Mouse (Mus musculus) cerebellum, postnatal 14 days (tissue): Measurements from ENCODE around the gene E130116L18Rik.
"Not testable (repeated sequence)": the region's sequence is repeated elsewhere in the genome, so short reads cannot be mapped to it uniquely, and the experiment has no call there.

Experiments used
- DNase-seq, 2 experiments: peaks; one replicate each; pipeline ENCODE4 v3.0.0; 2021; ENCODE audit warnings: mixed read lengths in 2 of 2

The E130116L18Rik gene

DNA sequence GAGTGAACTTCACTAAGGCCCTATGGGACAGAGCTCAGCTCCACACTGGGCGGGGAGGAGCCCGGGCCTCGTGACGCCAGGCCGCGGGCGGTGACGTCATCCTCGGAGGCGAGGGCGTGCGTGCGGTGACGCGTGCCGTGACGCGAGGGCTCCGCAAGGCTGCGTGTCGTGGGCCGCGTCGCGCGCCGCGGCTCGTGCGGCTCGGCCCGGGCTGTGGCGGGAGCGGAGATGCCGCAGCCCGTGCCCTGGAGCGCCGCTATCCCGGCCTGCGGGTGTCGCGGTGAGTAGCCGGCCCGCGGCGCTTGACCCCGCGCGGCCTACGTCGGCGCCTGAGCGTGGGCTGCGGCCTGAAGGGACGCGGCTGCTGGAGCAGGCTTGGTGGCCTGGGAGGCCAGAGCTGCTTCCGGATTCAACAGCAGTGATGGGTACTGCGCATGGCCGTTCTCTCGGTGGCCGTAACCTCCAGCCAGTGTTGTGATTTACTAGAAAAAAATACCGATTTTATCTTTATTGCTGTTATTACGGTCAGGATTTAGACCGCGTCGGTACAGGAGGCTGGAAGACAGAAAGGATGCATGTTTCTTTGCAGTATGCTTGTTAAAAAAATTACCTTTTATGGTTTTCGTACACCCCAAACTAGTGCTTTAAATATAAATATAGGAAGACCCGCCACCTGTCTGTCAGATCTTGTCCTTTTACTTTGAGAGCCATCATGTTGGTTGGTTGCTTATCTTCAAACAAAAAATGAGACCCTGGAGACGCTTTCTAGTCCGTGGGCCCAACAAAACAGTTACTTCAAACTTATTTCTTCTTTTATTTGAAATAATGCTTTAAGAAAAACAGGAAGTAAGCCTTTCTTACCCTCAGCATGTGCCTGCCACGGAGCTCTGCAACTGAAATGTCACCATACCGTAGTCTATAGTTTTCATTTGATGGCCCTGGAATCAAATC is at the start of gene E130116L18Rik:
E130116L18Rik (minus strand) TSS at position 402 of the 951 bp plus-strand sequence.
- peak; percentile 96 to 97 for DNase-seq

DNA sequence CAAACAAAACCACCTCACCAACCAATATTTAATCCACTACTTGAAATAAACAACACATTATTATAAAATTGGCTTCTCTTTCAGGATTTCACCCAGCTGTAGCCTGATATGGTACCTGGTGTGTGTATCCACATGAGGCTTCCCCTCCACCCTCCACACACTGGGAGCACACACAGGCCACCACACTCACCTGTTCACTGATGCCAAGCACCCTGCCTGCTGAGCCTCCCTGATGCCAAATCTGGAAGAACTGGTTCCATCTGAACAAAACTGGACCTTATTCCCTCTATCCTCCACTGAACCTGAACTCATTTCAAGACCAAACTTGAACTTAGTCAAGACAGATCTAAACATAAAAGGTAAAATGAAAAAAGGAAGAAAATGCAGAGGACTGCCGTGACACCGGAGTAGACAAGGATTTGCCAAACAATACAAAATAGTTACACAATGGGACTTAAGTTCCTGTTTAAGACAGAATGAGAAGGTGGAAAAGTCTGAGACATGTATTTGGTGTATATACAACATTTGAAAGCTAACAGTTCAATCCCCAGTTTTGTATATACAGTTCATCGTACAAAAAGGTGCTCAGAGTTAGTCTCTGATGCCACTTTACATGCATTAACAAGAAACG is 45.4 kb upstream of the E130116L18Rik start:
- no peak for DNase-seq

GRCm38 (mm10) chr5:25262266-25262665 is 39.3 kb upstream of the E130116L18Rik start:
- no peak for DNase-seq

GRCm38 (mm10) chr5:25261452-25261851 is 38.5 kb upstream of the E130116L18Rik start:
- no peak for DNase-seq

GRCm38 (mm10) chr5:25256686-25257085 is 33.7 kb upstream of the E130116L18Rik start:
- no peak for DNase-seq

DNA sequence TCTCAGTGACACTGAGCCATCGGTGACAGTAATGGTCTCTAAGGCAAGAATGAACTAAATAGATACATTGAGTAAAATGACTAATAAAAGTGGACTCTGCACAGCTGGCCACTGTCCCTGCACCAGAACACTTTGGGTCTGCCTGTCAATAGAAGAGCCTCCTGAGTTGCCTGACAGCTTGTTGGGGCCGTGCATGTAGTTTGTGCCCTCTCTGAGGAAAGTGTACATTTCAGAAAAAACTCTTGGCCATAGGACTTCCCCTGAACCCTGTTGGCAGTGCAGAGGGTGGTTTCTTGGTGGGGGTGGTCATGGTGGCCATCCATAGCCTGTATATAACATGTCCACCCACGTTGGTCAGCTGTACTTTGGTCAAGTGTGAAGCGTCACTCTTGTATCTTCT is 31.5 kb upstream of the E130116L18Rik start:
- DNase-seq = no peak

DNA sequence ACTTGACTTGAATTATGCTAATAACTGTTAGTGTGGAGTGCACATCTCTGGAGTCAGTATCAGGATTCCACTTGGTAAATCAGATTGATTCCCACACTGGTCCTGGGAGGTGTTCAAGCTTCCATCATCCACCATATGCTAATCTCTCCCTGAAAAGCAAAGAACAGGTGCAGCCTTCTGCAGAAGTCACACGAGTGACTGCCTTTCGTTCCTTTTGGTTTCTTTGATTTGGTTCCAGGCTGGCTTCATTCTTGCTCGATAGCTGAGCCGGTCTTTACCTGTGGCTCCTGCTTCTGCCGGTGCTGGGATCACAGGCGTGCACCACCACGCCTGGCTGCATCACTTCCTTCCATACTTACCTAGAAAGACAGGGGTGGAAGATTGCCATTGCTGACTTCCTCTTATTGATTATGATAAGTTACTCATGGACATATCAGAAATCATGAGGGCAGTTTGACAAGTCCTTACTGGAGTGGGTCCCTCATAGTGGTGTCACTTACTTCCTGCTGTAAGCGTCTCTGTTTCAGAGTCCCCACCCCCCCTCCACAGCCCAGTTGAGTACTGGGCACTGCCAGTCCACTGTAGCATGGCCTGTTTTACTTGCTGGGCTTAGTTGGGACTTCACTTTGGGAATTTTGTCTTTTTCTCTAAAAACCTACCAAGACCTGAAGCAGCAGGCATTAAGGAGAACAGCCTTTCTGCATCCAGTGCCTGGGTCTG is 30.0 kb upstream of the E130116L18Rik start:
- DNase-seq = no peak

GRCm38 (mm10) chr5:25252423-25252822 is 29.5 kb upstream of the E130116L18Rik start:
- DNase-seq = no peak

DNA sequence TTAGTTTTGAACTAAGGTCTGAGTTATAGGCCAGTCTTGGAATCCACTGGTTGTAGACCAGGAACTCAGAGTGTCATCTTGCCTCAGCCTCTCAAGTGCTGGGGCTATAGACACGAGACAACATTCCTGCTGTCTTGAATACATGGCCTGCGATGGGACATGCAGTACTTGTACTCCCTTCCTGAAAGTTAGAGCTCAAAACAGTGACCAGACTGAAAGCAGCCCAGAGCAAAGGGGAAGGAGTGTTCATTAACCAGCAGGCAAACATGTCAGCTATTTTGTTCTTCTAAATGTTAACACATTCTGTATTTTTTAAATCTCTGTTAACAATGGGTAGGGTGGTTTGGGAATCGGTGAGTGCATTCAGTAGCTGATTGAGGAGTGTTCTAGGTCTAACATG is 24.1 kb upstream of the E130116L18Rik start:
- DNase-seq = no peak

- no peak for DNase-seq
Measured at GRCm38 (mm10) chr5:25246473-25246865, 23.5 kb upstream of the E130116L18Rik start.

- no peak for DNase-seq
Measured at GRCm38 (mm10) chr5:25245806-25246472, 23.0 kb upstream of the E130116L18Rik start.

DNA sequence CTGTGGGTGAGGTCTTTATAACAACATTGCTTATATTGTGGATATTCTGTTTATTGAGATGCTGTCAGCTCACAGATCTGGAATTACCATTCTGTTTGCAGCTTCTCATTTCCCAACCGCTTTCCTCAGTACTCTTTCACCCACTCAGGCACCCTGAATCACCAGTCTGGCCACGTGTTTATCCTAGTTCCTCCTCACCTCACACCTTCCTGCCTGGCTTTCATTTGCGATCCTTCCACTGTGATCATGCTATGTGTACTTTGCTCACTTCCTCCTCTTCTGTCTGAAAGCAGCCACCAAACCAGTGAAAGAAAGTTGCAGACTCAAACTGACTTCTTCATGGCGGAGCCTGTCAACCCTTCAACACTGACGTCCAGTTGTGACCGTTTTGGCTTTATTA is 20.1 kb upstream of the E130116L18Rik start:
- DNase-seq = no peak

GRCm38 (mm10) chr5:25224377-25224776 is 1.4 kb upstream of the E130116L18Rik start:
- not testable (repeated sequence) for DNase-seq

DNA sequence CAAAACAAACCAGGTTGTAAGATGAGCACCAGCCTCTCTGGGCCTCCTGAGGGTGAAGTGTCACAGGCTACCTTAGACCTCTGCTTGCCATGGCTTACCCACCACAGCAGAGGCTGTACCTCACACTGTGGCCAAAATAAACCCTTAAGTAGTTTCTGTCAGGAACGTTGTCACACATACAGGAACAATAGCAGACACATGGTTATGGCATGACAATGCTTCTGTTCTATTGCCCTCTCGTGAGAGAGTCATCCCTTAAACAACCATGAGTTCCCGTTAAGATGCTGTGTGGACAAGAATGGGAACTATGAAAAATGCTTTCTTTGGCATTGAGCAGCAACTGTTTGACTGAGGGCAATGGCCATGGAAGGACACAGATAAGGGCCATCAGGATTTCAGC is 1.3 kb downstream of the E130116L18Rik start, which contains the start of gene Galnt11:
Galnt11 (plus strand) TSS at position 301 of the 400 bp plus-strand sequence.
- no peak for DNase-seq

- peak; percentile 37 to 51 for DNase-seq
Measured at GRCm38 (mm10) chr5:25215006-25215405, 7.9 kb downstream of the E130116L18Rik start.

DNA sequence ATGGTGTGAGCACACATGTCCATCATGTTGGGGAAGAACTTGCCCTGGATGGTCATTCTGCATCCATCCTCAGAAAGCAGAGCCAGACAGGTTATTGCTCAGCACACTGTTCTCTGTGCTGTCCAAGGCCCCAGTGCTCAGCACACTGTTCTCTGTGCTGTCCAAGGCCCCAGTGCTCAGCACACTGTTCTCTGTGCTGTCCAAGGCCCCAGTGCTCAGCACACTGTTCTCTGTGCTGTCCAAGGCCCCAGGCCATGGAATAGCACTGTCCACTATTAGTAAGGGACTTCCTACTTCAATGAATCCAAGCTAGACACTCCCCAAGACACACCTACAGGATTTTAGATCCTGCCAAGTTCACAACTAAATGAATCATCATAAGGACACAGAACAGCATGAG is 9.7 kb downstream of the E130116L18Rik start:
- not testable (repeated sequence) for DNase-seq

- DNase-seq = no peak
Measured at GRCm38 (mm10) chr5:25211872-25212271, 11.1 kb downstream of the E130116L18Rik start.

DNA sequence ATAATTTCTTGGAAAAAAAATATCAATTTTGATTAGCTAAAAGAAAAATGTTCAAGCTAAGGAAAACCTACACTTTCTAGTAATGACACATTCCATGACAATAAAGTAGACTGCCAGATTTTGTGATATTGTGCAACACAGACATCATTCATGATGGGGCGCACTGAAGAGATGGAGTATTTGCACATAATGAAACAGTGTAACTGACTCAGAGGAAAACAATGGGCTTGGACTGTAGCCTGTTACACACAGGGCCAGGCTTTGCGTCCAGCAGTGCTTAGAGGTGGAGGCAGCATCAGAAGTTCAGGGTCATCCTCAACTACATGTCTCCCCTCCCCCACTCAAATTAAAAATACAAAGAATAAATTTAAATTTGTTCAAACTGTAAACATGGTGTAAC is 32.4 kb downstream of the E130116L18Rik start:
- no peak for DNase-seq

- peak; percentile 17 to 25 for DNase-seq
Measured at GRCm38 (mm10) chr5:25188802-25189201, 34.2 kb downstream of the E130116L18Rik start.

- DNase-seq = no peak
Measured at GRCm38 (mm10) chr5:25187727-25188126, 35.2 kb downstream of the E130116L18Rik start.

GRCm38 (mm10) chr5:25184594-25184993 is 38.4 kb downstream of the E130116L18Rik start:
- no peak for DNase-seq

DNA sequence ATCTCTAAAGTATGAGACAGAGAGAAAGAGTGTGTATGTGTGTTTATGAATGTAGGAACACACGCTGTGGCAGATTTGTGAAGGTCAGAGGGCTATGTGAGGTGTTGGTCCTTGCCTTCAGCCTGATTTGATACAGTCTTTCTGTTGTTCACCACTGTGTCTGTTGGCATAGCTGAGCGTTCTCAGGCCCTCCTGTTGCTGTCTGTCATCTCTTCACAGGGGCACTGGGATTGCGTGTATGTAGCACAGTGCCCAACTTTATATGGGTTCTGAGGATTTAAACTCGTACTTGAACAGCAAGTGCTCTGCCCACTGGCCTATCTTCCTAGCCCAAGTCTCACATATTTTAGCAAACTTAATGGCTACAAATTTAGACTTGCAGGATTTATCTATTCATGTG is 39.4 kb downstream of the E130116L18Rik start:
- DNase-seq = no peak
